ENCODE assay signal across 15 mouse cellular contexts in genomic region chr5:112302310-112302709, GRCm38 (mm10). TPM values are rescaled to one million over a fixed set of nuclear protein-coding genes. Genes with fewer than 3 reads are reported as not detected.
DNase-seq lines count a peak whose midpoint lies in the region; ATAC-seq and TF ChIP-seq lines count a peak whose summit lies in the region.
"Had no signal": no experiment of that assay in that cellular context is flagged by ENCODE, and none has a peak within 500 bp of the region (broad histone marks: within the 10 kb centered on the region; RNA-seq: fewer than 3 reads in every experiment).

No protein-coding gene starts in this region.

- H3K9me3 ChIP-seq in intestine, embryonic 14.5 days (ENCODE audit: control insufficient read depth, low read length): no peaks in the 10 kb centered on the region
- H3K9me3 ChIP-seq in intestine, postnatal 0 days (ENCODE audit: control insufficient read depth): no peaks in the 10 kb centered on the region
- no peaks in the 10 kb centered on the region for H3K9me3 ChIP-seq in intestine, embryonic 15.5 days
- no peaks in the 10 kb centered on the region for H3K9me3 ChIP-seq in liver, embryonic 11.5 days (ENCODE audit: control insufficient read depth, low read length)
- no peaks in the 10 kb centered on the region for H3K9me3 ChIP-seq in stomach, embryonic 15.5 days
- H3K9me3 ChIP-seq: embryonic facial prominence, embryonic 12.5 days; heart, embryonic 15.5 days; kidney, embryonic 15.5 days had no signal

- H3K9ac ChIP-seq in intestine, embryonic 14.5 days (ENCODE audit: low read length): no peak overlapping the region
- no peak overlapping the region for H3K9ac ChIP-seq in intestine, postnatal 0 days (ENCODE audit: low read depth, low read length)
- no peak overlapping the region for H3K9ac ChIP-seq in intestine, embryonic 15.5 days
- no peak overlapping the region for H3K9ac ChIP-seq in liver, embryonic 11.5 days (ENCODE audit: low read depth, low read length)
- H3K9ac ChIP-seq in stomach, embryonic 15.5 days: no peak overlapping the region
- H3K9ac ChIP-seq: embryonic facial prominence, embryonic 12.5 days; heart, embryonic 15.5 days; kidney, embryonic 15.5 days had no signal

- WGBS in intestine, embryonic 14.5 days: 67% methylated on average over 5 of the region's 5 CpGs
- WGBS in intestine, postnatal 0 days: 52% methylated on average over 5 of the region's 5 CpGs
- WGBS in intestine, embryonic 15.5 days: 69% methylated on average over 5 of the region's 5 CpGs
- WGBS in liver, embryonic 11.5 days: 85% methylated on average over 5 of the region's 5 CpGs
- WGBS in stomach, embryonic 15.5 days: 68% methylated on average over 5 of the region's 5 CpGs

- H3K36me3 ChIP-seq in intestine, embryonic 14.5 days (ENCODE audit: control insufficient read depth, insufficient read depth, low read length): no peaks in the 10 kb centered on the region
- peaks cover 16% of the 10 kb centered on the region; the same call in 1 of the 2 replicates for H3K36me3 ChIP-seq in intestine, postnatal 0 days (ENCODE audit: control insufficient read depth, insufficient read depth)
- no peaks in the 10 kb centered on the region for H3K36me3 ChIP-seq in intestine, embryonic 15.5 days
- H3K36me3 ChIP-seq in liver, embryonic 11.5 days (ENCODE audit: control insufficient read depth, insufficient read depth, low read length): peaks cover 6% of the 10 kb centered on the region; the same call in 1 of the 2 replicates
- peaks cover under 1% of the 10 kb centered on the region; the same call in 1 of the 2 replicates for H3K36me3 ChIP-seq in stomach, embryonic 15.5 days

- no peaks in the 10 kb centered on the region for H3K4me1 ChIP-seq in intestine, embryonic 14.5 days (replicated peaks; ENCODE audit: control insufficient read depth, insufficient read depth, low read length)
- H3K4me1 ChIP-seq in intestine, postnatal 0 days (replicated peaks; ENCODE audit: control insufficient read depth, insufficient read depth, low read length): no peaks in the 10 kb centered on the region
- peaks cover 13% of the 10 kb centered on the region; the same call in 1 of the 2 replicates for H3K4me1 ChIP-seq in intestine, embryonic 15.5 days (replicated peaks)
- H3K4me1 ChIP-seq in liver, embryonic 11.5 days (replicated peaks; ENCODE audit: control insufficient read depth, insufficient read depth, low read length): peaks cover 34% of the 10 kb centered on the region
- peaks cover 14% of the 10 kb centered on the region for H3K4me1 ChIP-seq in stomach, embryonic 15.5 days
- H3K4me1 ChIP-seq: embryonic facial prominence, embryonic 12.5 days had no signal

- TF ChIP-seq CTCF in intestine, postnatal 0 days (IDR thresholded peaks at IDR 0.05; ENCODE audit: low read depth): no peak

- no peak for DNase-seq in intestine, embryonic 14.5 days (ENCODE audit: low spot score)
- no peak for DNase-seq in liver, embryonic 11.5 days (ENCODE audit: low spot score)
- no peak for DNase-seq in thymus, postnatal 0 days (ENCODE audit: low spot score)
- no peak for DNase-seq in heart, adult 18-20 months
- DNase-seq: cerebellum, adult 18-20 months; gastrocnemius, adult 2 months; layer of hippocampus, postnatal 36 days had no signal

- H3K27me3 ChIP-seq in intestine, embryonic 14.5 days (replicated peaks; ENCODE audit: control insufficient read depth, insufficient read depth, low read length): no peaks in the 10 kb centered on the region
- H3K27me3 ChIP-seq in intestine, postnatal 0 days (replicated peaks; ENCODE audit: control insufficient read depth, insufficient read depth, low read length): no peaks in the 10 kb centered on the region
- H3K27me3 ChIP-seq in intestine, embryonic 15.5 days (replicated peaks): no peaks in the 10 kb centered on the region
- H3K27me3 ChIP-seq in liver, embryonic 11.5 days (replicated peaks; ENCODE audit: control insufficient read depth, insufficient read depth, low read length): no peaks in the 10 kb centered on the region
- H3K27me3 ChIP-seq in stomach, embryonic 15.5 days (replicated peaks): no peaks in the 10 kb centered on the region
- H3K27me3 ChIP-seq: embryonic facial prominence, embryonic 12.5 days; heart, embryonic 15.5 days; kidney, embryonic 15.5 days had no signal

- H3K27ac ChIP-seq in intestine, embryonic 14.5 days (ENCODE audit: low read depth): no peak overlapping the region
- H3K27ac ChIP-seq in intestine, postnatal 0 days (ENCODE audit: low read depth, low read length): no peak overlapping the region
- H3K27ac ChIP-seq in intestine, embryonic 15.5 days: 0 out of 2 replicates have a peak overlapping the region, but pooled peaks have one; percentile 3
- peak overlapping the region; percentile 71; the same call in 1 of the 2 replicates for H3K27ac ChIP-seq in liver, embryonic 11.5 days (ENCODE audit: low read depth, low read length)
- peak overlapping the region; percentile 69 for H3K27ac ChIP-seq in stomach, embryonic 15.5 days
- H3K27ac ChIP-seq: embryonic facial prominence, embryonic 12.5 days; gastrocnemius, adult 2 months; heart, embryonic 15.5 days; hindbrain, postnatal 0 days; kidney, embryonic 15.5 days had no signal

- 0 out of 2 replicates have a peak, but pooled peaks have one; percentile 28 for ATAC-seq in intestine, embryonic 14.5 days (replicated peaks; ENCODE audit: low FRiP score, low TSS enrichment, low read depth)
- ATAC-seq in intestine, postnatal 0 days: no peak
- peak; percentile 79 for ATAC-seq in intestine, embryonic 15.5 days
- ATAC-seq in liver, embryonic 11.5 days (replicated peaks; ENCODE audit: low FRiP score): peak; percentile 74
- ATAC-seq in stomach, embryonic 15.5 days (ENCODE audit: insufficient read depth, low FRiP score, low read depth): peak; percentile 91
- ATAC-seq: hindbrain, postnatal 0 days had no signal

- no peak overlapping the region for H3K4me3 ChIP-seq in intestine, embryonic 14.5 days (ENCODE audit: low read depth, low read length)
- no peak overlapping the region for H3K4me3 ChIP-seq in intestine, postnatal 0 days (ENCODE audit: low read depth, low read length)
- H3K4me3 ChIP-seq in intestine, embryonic 15.5 days (replicated peaks): no peak overlapping the region
- H3K4me3 ChIP-seq in liver, embryonic 11.5 days (ENCODE audit: low read depth, low read length): no peak overlapping the region
- H3K4me3 ChIP-seq in stomach, embryonic 15.5 days (replicated peaks): no peak overlapping the region
- H3K4me3 ChIP-seq: embryonic facial prominence, embryonic 12.5 days; gastrocnemius, adult 2 months; heart, embryonic 15.5 days; kidney, embryonic 15.5 days had no signal

- H3K4me2 ChIP-seq in intestine, embryonic 14.5 days (ENCODE audit: low read length): no peak overlapping the region
- no peak overlapping the region for H3K4me2 ChIP-seq in intestine, postnatal 0 days (replicated peaks; ENCODE audit: low read depth)
- no peak overlapping the region for H3K4me2 ChIP-seq in intestine, embryonic 15.5 days (replicated peaks)
- H3K4me2 ChIP-seq in liver, embryonic 11.5 days: no peak overlapping the region
- no peak overlapping the region for H3K4me2 ChIP-seq in stomach, embryonic 15.5 days
- H3K4me2 ChIP-seq: embryonic facial prominence, embryonic 12.5 days; heart, embryonic 15.5 days; kidney, embryonic 15.5 days had no signal

RNA-seq across cellular contexts. Expression of gene Tfip11, which starts 23.8 kb away (rescaled TPM):
- 24.5 and 24.6 TPM in 2 replicates for polyA plus RNA-seq in intestine, embryonic 14.5 days (2014; fragmentation: Nextera tagmentation; extraction: Ambion mirVana)
- polyA plus RNA-seq in intestine, postnatal 0 days (2015; fragmentation: Nextera tagmentation; extraction: Ambion mirVana): 13.6 and 14.3 TPM in 2 replicates
- polyA plus RNA-seq in intestine, embryonic 15.5 days (2015; fragmentation: Nextera tagmentation; extraction: Ambion mirVana): 25.5 and 26.2 TPM in 2 replicates
- polyA plus RNA-seq in liver, embryonic 11.5 days (2014; fragmentation: Nextera tagmentation; extraction: Ambion mirVana): 24.5 and 30.5 TPM in 2 replicates
- 23.3 and 25.3 TPM in 2 replicates for polyA plus RNA-seq in stomach, embryonic 15.5 days (2015; fragmentation: Nextera tagmentation; extraction: Ambion mirVana)
- 26.9 and 27.9 TPM in 2 replicates for polyA plus RNA-seq in thymus, postnatal 0 days (2015; fragmentation: Nextera tagmentation; extraction: Ambion mirVana)
- 10 to 100 TPM; 20.5 to 20.8 TPM for total RNA-seq in heart, adult 18-20 months (2021)

RNA-seq across cellular contexts. Expression of gene Tpst2, which starts 25.8 kb away (rescaled TPM):
- 40.8 and 41.1 TPM in 2 replicates for polyA plus RNA-seq in intestine, embryonic 14.5 days (2014; fragmentation: Nextera tagmentation; extraction: Ambion mirVana)
- 45.3 and 48.4 TPM in 2 replicates for polyA plus RNA-seq in intestine, postnatal 0 days (2015; fragmentation: Nextera tagmentation; extraction: Ambion mirVana)
- 43.1 and 45.3 TPM in 2 replicates for polyA plus RNA-seq in intestine, embryonic 15.5 days (2015; fragmentation: Nextera tagmentation; extraction: Ambion mirVana)
- 66.0 and 66.7 TPM in 2 replicates for polyA plus RNA-seq in liver, embryonic 11.5 days (2014; fragmentation: Nextera tagmentation; extraction: Ambion mirVana)
- polyA plus RNA-seq in stomach, embryonic 15.5 days (2015; fragmentation: Nextera tagmentation; extraction: Ambion mirVana): 40.8 and 44.4 TPM in 2 replicates
- polyA plus RNA-seq in thymus, postnatal 0 days (2015; fragmentation: Nextera tagmentation; extraction: Ambion mirVana): 44.6 and 45.3 TPM in 2 replicates
- 10 to 100 TPM; 47.1 to 50.0 TPM for total RNA-seq in heart, adult 18-20 months (2021)

RNA-seq across cellular contexts. Expression of gene Srrd, which starts 40.5 kb away (rescaled TPM):
- 38.2 and 49.7 TPM in 2 replicates for polyA plus RNA-seq in intestine, embryonic 14.5 days (2014; fragmentation: Nextera tagmentation; extraction: Ambion mirVana)
- 15.4 and 19.0 TPM in 2 replicates for polyA plus RNA-seq in intestine, postnatal 0 days (2015; fragmentation: Nextera tagmentation; extraction: Ambion mirVana)
- 32.2 and 35.4 TPM in 2 replicates for polyA plus RNA-seq in intestine, embryonic 15.5 days (2015; fragmentation: Nextera tagmentation; extraction: Ambion mirVana)
- 35.3 and 36.5 TPM in 2 replicates for polyA plus RNA-seq in liver, embryonic 11.5 days (2014; fragmentation: Nextera tagmentation; extraction: Ambion mirVana)
- 34.0 and 37.3 TPM in 2 replicates for polyA plus RNA-seq in stomach, embryonic 15.5 days (2015; fragmentation: Nextera tagmentation; extraction: Ambion mirVana)
- 28.0 and 30.2 TPM in 2 replicates for polyA plus RNA-seq in thymus, postnatal 0 days (2015; fragmentation: Nextera tagmentation; extraction: Ambion mirVana)
- total RNA-seq in heart, adult 18-20 months (2021): 10 to 100 TPM in 1 of 2 experiments, 1 to 10 TPM in 1; 6.8 to 10.0 TPM

RNA-seq across cellular contexts. Expression of gene Hps4, which starts 40.6 kb away (rescaled TPM):
- polyA plus RNA-seq in intestine, embryonic 14.5 days (2014; fragmentation: Nextera tagmentation; extraction: Ambion mirVana): 41.9 and 42.9 TPM in 2 replicates
- 28.8 and 37.3 TPM in 2 replicates for polyA plus RNA-seq in intestine, postnatal 0 days (2015; fragmentation: Nextera tagmentation; extraction: Ambion mirVana)
- polyA plus RNA-seq in intestine, embryonic 15.5 days (2015; fragmentation: Nextera tagmentation; extraction: Ambion mirVana): 38.7 and 41.8 TPM in 2 replicates
- polyA plus RNA-seq in liver, embryonic 11.5 days (2014; fragmentation: Nextera tagmentation; extraction: Ambion mirVana): 25.5 and 32.2 TPM in 2 replicates
- 31.7 and 32.9 TPM in 2 replicates for polyA plus RNA-seq in stomach, embryonic 15.5 days (2015; fragmentation: Nextera tagmentation; extraction: Ambion mirVana)
- polyA plus RNA-seq in thymus, postnatal 0 days (2015; fragmentation: Nextera tagmentation; extraction: Ambion mirVana): 19.9 and 23.7 TPM in 2 replicates
- total RNA-seq in heart, adult 18-20 months (2021): 10 to 100 TPM; 10.5 to 12.4 TPM

RNA-seq across cellular contexts. Expression of gene Crybb1, which starts 46.7 kb away (rescaled TPM):
- 1.8 and 3.3 TPM in 2 replicates for polyA plus RNA-seq in intestine, embryonic 14.5 days (2014; fragmentation: Nextera tagmentation; extraction: Ambion mirVana)
- polyA plus RNA-seq in intestine, postnatal 0 days (2015; fragmentation: Nextera tagmentation; extraction: Ambion mirVana): 0.22 and 0.34 TPM in 2 replicates
- polyA plus RNA-seq in intestine, embryonic 15.5 days (2015; fragmentation: Nextera tagmentation; extraction: Ambion mirVana): 1.9 and 2.4 TPM in 2 replicates
- 0.31 and 0.45 TPM in 2 replicates for polyA plus RNA-seq in liver, embryonic 11.5 days (2014; fragmentation: Nextera tagmentation; extraction: Ambion mirVana)
- 4.0 TPM in 2 replicates for polyA plus RNA-seq in stomach, embryonic 15.5 days (2015; fragmentation: Nextera tagmentation; extraction: Ambion mirVana)
- polyA plus RNA-seq in thymus, postnatal 0 days (2015; fragmentation: Nextera tagmentation; extraction: Ambion mirVana): 0.49 and 0.74 TPM in 2 replicates
- total RNA-seq in heart, adult 18-20 months (2021): 1 to 10 TPM; 2.0 to 3.1 TPM
- total RNA-seq: hematopoietic stem cell, adult 5-6 weeks had no signal

Comparison
In these comparisons a context has a peak if more than half of its experiments do, and no peak if none do; other contexts are left out.
1. H3K27ac ChIP-seq: peak in intestine, embryonic 15.5 days (single experiment), liver, embryonic 11.5 days (single experiment) and stomach, embryonic 15.5 days (single experiment); none in intestine, embryonic 14.5 days (single experiment) and intestine, postnatal 0 days (single experiment).